23 mouse cellular contexts compared by ENCODE assay signal in the genomic region with DNA sequence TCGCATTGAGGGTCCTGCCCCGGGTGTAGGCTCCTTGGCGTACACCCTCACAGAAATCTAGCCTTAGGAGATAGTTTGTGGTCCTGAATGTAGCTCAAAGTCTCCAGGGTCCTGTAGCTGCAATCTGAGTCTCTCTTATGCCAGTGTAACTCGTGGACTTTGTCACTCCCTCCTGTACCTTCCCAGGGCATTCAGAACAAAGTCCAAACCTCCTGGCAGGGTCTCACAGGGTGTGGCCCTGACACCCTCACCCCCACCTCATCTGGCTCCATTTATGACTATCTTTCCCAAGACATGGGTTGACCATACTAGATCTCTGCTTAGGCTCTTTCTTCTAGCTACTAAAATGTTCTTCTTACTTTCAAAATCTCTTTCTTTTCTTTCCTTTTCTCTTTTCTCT.
DNase-seq lines count a peak whose midpoint lies in the region; ATAC-seq and TF ChIP-seq lines count a peak whose summit lies in the region.
"Had no signal": no experiment of that assay in that cellular context is flagged by ENCODE, and none has a peak within 500 bp of the region (broad histone marks: within the 10 kb centered on the region; RNA-seq: fewer than 3 reads in every experiment).

No protein-coding gene starts in this region.

- no peak for TF ChIP-seq CTCF in kidney, adult 2 months (conservative IDR thresholded peaks at IDR 0.05; ENCODE audit: insufficient read depth, insufficient read length, low read depth, low read length)
- TF ChIP-seq CTCF in testis, adult 2 months (IDR thresholded peaks at IDR 0.05; ENCODE audit: control insufficient read depth, insufficient read depth, insufficient replicate concordance, low read depth, low read length) = no peak

- no peak overlapping the region for H3K4me2 ChIP-seq in intestine, embryonic 16.5 days (ENCODE audit: low read depth, low read length)
- H3K4me2 ChIP-seq: embryonic facial prominence, embryonic 13.5 days; embryonic facial prominence, embryonic 15.5 days; forebrain, embryonic 12.5 days had no signal

- 80% methylated on average over 4 of the region's 4 CpGs for WGBS in kidney, adult 2 months
- WGBS in intestine, embryonic 16.5 days = 79% methylated on average over 4 of the region's 4 CpGs

- no peaks in the 10 kb centered on the region for H3K36me3 ChIP-seq in kidney, adult 2 months (ENCODE audit: control insufficient read depth, insufficient read depth, low read length)
- no peaks in the 10 kb centered on the region for H3K36me3 ChIP-seq in testis, adult 2 months (ENCODE audit: control insufficient read depth, insufficient read depth, low read length)
- H3K36me3 ChIP-seq in intestine, embryonic 16.5 days (ENCODE audit: control insufficient read depth, insufficient read depth, low read length) = no peaks in the 10 kb centered on the region
- H3K36me3 ChIP-seq: embryonic facial prominence, embryonic 13.5 days; embryonic facial prominence, embryonic 15.5 days; forebrain, embryonic 10.5 days; forebrain, embryonic 12.5 days had no signal

- TF ChIP-seq POLR2A in kidney, adult 2 months (IDR thresholded peaks at IDR 0.05; ENCODE audit: low read depth, low read length) = no peak
- TF ChIP-seq POLR2A in testis, adult 2 months (IDR thresholded peaks at IDR 0.05; ENCODE audit: control insufficient read depth, low read depth, low read length) = no peak

- no peaks in the 10 kb centered on the region for H3K9me3 ChIP-seq in intestine, embryonic 16.5 days (ENCODE audit: control insufficient read depth, low read length)
- H3K9me3 ChIP-seq: embryonic facial prominence, embryonic 13.5 days; embryonic facial prominence, embryonic 15.5 days; forebrain, embryonic 10.5 days; forebrain, embryonic 12.5 days had no signal

- ATAC-seq in intestine, embryonic 16.5 days = peak; percentile 80
- ATAC-seq in cerebellum, adult (ENCODE audit: insufficient number of reproducible peaks, low FRiP score, low TSS enrichment) = no peak
- ATAC-seq: activated CD4-positive, CD25-positive, alpha-beta regulatory T cell, adult 4 months; CD4-positive, CD25-positive, alpha-beta regulatory T cell, adult 4 months; forebrain, embryonic 14.5 days; forebrain, embryonic 16.5 days; Patski had no signal

- H3K27me3 ChIP-seq in kidney, adult 2 months (replicated peaks; ENCODE audit: control insufficient read depth, insufficient read depth, low read length) = no peaks in the 10 kb centered on the region
- H3K27me3 ChIP-seq in testis, adult 2 months (ENCODE audit: control insufficient read depth, insufficient read depth, low read length) = no peaks in the 10 kb centered on the region
- H3K27me3 ChIP-seq in intestine, embryonic 16.5 days (replicated peaks; ENCODE audit: control insufficient read depth, insufficient read depth, low read length) = no peaks in the 10 kb centered on the region
- H3K27me3 ChIP-seq: embryonic facial prominence, embryonic 13.5 days; embryonic facial prominence, embryonic 15.5 days; forebrain, embryonic 12.5 days had no signal

- no peak overlapping the region for H3K4me3 ChIP-seq in kidney, adult 2 months (ENCODE audit: insufficient read depth, low read depth, low read length)
- H3K4me3 ChIP-seq in testis, adult 2 months (ENCODE audit: control insufficient read depth, low read depth, low read length) = peak overlapping the region; percentile 70
- H3K4me3 ChIP-seq in intestine, embryonic 16.5 days (ENCODE audit: low read length) = no peak overlapping the region
- H3K4me3 ChIP-seq: embryonic facial prominence, embryonic 13.5 days; embryonic facial prominence, embryonic 15.5 days; erythroblast, embryonic 14.5 days; forebrain, embryonic 10.5 days; forebrain, embryonic 12.5 days had no signal

- DNase-seq in kidney, adult 2 months = peak; percentile 34
- no peak for DNase-seq in kidney, postnatal 25 days
- no peak for DNase-seq in testis, postnatal 14 days (ENCODE audit: low spot score)
- DNase-seq in adrenal gland, adult 18-20 months (ENCODE audit: low spot score in 2 of 2) = no peak
- DNase-seq: adrenal gland, adult 2 months; adrenal gland, postnatal 14 days; adrenal gland, postnatal 36 days; B cell, adult 2 months; cerebellum, postnatal 14 days; embryo, embryonic 11 days had no signal

- H3K27ac ChIP-seq in kidney, adult 2 months (ENCODE audit: insufficient read depth, low read depth, low read length) = no peak overlapping the region
- no peak overlapping the region for H3K27ac ChIP-seq in testis, adult 2 months (ENCODE audit: control insufficient read depth, insufficient read depth, low read depth, low read length)
- no peak overlapping the region for H3K27ac ChIP-seq in intestine, embryonic 16.5 days (ENCODE audit: low read length)
- H3K27ac ChIP-seq: embryonic facial prominence, embryonic 13.5 days; embryonic facial prominence, embryonic 15.5 days; forebrain, embryonic 10.5 days; forebrain, embryonic 12.5 days had no signal

- H3K9ac ChIP-seq in intestine, embryonic 16.5 days (ENCODE audit: low read depth, low read length) = no peak overlapping the region
- H3K9ac ChIP-seq: embryonic facial prominence, embryonic 13.5 days; embryonic facial prominence, embryonic 15.5 days; forebrain, embryonic 12.5 days had no signal

- H3K4me1 ChIP-seq in kidney, adult 2 months (ENCODE audit: control insufficient read depth, insufficient read depth, low read length) = no peaks in the 10 kb centered on the region
- H3K4me1 ChIP-seq in testis, adult 2 months (ENCODE audit: control insufficient read depth, insufficient read depth, low read length) = peaks cover 9% of the 10 kb centered on the region
- no peaks in the 10 kb centered on the region for H3K4me1 ChIP-seq in intestine, embryonic 16.5 days (ENCODE audit: control insufficient read depth, insufficient read depth, low read length)
- H3K4me1 ChIP-seq: embryonic facial prominence, embryonic 13.5 days; embryonic facial prominence, embryonic 15.5 days; forebrain, embryonic 10.5 days; forebrain, embryonic 12.5 days had no signal
